Mouse (Mus musculus) liver, embryonic 14.5 days (tissue): ENCODE results near the gene Spen.

Experiments used
- CTCF ChIP-seq: IDR thresholded peaks from 2 replicates; pipeline ENCODE4 v1.5.1; 2016; ENCODE audit warnings: antibody characterized with exemption, low read depth, control low read depth
- EP300 ChIP-seq: IDR thresholded peaks from 2 replicates; pipeline ENCODE4 v1.6.1; 2016; ENCODE audit warnings: antibody characterized with exemption, low read depth

DNA sequence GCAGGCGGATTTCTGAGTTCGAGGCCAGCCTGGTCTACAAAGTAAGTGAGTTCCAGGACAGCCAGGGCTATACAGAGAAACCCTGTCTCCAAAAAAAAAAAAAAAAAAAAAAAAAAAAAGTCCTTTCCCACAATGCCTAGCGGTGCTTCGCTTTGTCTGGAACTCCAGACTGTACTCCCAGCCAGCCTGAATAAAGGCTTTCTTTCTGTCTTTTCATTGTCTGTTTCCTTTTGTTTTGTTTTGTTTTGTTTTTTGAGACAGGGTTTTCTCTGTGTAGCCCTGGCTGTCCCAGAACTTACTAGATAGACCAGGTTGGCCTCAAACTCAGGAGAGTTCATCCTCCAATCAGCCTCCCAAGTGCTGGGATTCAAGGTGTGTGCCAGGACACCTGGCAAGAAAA lies 25.8 kb upstream of the Spen start:
- TF ChIP-seq CTCF = no peak
- no peak for TF ChIP-seq EP300
